Mouse (Mus musculus): Measurements from ENCODE around the gene Gm10959.

Gm10959 gene

DNA sequence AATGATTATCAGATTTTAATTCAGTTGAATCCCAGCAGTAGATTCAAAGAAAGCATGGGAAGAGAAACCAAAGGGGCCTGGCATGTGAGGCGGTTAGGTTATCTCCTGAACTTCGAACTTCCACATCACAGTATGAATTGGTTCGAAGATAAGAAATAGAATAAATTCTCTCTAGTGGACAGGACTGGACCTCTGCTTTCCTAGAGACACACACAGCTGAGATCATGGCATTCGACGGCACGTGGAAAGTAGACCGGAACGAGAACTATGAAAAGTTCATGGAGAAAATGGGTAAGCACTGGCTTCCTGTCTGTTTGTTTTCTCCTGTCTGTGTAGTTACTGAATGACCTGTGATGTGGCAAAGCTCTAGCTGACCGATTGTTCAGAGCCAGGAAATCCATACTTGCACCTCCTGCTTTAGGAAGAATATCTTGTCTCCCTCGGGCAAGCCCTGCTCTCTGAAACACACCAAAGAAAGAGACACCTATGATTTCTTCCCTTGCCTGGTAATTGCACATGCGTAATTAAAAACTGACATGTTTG is 23.9 kb downstream of the Gm10959 start:
- in situ Hi-C loops (cut with MboI, MseI) = no loop called here

DNA sequence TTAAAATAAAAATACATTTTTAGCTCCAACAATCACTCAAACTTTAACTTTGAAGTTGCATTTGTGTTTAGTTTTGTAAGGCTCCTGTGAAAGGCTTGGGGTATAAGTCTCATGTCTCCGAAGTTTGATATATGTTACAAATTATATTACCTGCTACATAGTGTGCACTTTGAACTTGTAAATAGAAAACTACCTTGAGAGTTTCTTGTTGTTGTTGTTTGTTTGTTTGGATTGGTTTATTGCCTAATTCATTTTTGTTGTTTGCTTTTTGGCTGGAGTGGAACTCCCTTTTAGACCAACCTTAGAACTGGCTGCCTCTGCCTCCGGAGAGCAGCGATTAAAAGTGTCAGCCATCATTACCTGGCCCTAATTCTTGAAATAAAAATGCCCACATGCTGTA is 24.4 kb downstream of the Gm10959 start, which contains the start of gene Fabp2:
Fabp2 (plus strand) TSS at position 301 of the 400 bp plus-strand sequence.
- in situ Hi-C loops (cut with MboI, MseI) = no loop called here

DNA sequence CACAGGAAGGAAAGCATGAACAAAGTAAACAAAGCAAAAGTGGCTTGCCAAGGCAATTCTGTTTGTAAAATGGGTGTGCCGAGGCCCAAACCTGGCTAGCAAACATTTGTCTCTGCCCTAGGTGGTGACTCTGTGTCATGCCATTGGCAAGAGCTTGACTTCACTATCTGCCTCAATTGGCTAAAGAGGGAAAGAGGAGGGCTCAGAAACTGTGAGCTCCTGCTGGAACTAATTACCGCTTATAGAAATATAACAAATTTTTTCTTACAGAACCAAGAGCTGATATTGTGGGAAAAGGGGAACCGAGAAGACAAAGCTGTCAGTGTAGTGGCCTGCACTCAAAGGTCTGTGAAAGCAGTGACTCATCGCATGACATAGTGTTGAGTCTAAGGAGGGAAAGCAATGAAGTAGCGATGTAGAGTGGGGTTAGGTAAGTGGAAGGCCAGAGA is 30.8 kb downstream of the Gm10959 start:
- in situ Hi-C loops (cut with MboI, MseI) = no loop called here

DNA sequence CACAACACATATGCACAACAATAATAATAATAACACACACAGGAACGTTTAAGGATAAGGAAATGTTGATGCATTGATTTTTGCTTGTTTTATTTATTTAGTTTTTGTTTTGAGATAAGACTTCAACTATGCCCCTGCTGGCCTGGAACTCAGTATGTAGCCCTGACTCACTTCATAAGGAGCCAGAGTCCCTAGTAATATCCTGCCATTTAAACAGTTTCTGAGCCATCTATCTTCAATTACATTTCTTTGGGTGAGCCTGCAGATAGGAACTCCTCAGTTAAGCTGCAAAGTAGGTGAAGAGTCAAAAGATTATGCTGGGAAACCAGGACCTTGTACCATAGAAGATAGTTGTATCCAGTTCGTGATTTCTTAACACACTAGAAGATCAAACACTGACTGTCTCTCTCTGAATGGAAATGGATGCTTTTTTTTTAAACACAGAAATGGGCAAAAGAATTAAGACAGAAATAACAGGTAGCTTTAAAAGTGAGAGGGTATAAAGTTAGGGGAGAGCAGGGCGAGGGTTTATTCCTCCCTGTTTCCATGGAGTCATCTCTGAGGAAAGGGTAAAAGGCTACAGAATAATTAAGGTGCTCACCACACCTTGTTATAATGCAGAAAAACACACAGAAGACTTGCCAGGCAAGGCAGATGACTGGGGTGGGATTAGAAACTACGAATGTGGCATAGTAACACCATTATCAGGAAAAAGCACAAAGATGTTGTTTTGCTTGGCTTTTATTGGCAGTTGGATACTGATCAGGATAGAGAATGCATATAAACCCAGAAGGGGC is 31.5 kb downstream of the Gm10959 start:
- in situ Hi-C loops (cut with MboI, MseI) = no loop called here

DNA sequence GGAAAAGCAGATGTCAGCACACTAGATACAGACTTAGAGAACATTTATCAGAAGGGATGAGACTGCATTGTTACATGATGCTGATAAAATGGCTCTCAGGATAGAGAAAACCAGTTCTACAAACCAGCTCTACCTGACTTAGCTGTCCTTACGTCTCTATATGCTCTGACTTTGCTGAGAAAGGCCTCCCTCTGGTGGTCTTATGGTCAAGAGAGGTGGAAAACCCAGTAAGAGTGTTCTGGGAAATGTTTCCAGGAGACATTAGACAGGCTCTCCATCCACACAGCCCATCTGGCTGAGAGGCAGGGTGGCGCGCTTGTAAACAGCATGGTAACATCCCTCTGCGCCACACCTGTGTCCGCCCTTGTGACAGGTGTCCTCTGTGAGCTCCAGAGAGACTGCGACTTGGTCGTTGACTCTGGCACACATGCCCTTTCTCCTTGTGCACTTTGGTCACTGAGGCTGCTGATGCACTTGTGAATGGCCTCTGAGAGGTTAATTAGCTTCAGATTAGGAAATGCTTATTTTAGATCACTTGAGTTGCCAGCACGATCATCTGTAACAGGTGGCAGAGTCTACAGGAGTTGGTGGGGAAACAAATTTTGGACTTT is 40.4 kb downstream of the Gm10959 start:
- in situ Hi-C loops (cut with MboI, MseI) = no loop called here

DNA sequence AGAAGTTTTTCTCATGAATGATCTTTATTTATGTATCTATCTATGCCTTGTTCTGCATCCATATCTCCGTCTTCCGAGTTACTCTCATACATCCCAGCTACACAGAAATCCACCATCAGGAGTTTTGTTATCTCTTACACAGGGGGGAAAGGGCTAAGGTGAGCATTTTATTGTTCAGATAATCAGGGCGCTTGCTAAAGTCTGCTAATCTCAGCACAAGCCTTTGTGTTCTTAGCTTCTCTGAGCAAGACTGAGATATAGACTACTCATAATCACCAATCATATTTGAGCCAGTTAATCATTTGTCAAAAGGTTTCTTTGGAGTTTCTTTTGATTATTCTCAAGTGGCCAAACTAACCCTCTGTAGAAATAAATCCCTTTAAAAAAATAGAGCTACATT is 41.6 kb downstream of the Gm10959 start:
- in situ Hi-C loops (cut with MboI, MseI) = no loop called here

DNA sequence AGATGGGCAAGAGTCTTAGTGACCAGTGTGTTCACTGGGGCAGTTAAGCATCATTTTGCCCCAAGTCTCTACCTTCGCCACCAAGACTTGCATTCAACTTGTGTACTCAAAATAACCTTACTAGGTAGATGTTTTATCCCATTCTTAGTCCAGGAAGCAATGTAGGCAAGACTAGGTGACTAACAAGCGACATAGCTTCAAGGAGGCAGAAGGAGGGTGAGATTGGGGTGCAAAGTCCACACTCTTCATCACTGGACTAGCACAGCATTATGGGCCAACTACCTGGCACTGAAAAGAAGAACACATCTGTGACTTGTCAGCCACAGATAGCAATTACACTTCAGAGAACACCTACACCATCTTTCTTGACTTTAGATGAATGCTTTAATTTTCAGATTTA is 42.3 kb downstream of the Gm10959 start:
- in situ Hi-C loops (cut with MboI, MseI) = no loop called here

DNA sequence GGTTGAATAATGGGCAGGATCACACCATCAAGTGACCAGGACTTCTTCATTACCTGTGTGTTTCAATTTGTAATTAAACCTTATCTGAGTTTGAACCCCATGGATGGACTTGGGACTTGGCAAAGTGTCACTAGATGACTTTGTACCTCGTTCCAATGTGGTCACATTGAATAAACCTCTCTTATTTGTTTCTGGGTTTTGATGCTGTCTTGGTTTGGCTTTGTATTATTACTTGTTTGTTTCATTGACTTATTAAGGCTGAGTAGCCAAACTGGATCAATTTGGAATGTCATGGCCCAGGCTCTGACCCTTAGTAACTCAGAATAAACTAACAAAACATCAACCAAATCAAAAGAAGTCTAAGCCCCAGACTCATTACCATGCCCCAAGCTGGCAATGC is 47.6 kb downstream of the Gm10959 start:
- in situ Hi-C loops (cut with MboI, MseI) = no loop called here

DNA sequence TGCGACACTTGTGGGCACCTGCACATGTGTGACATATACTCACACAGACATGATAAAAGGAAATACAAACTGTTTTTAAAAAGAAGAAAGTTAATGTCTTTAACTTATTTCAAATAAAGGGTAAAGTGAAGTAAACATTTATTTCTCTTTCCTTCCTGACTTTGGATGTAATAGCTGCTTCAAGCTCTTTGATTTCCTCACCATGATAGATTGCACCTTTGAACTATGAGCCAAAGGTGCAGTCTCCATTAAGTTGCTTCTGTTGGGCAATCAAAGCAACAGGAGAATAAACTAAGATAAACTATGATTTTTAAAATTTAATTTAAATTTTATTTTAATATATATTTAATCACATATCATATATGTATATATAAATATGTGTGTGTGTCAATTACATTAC is 50.9 kb downstream of the Gm10959 start:
- in situ Hi-C loops (cut with MboI, MseI) = no loop called here

DNA sequence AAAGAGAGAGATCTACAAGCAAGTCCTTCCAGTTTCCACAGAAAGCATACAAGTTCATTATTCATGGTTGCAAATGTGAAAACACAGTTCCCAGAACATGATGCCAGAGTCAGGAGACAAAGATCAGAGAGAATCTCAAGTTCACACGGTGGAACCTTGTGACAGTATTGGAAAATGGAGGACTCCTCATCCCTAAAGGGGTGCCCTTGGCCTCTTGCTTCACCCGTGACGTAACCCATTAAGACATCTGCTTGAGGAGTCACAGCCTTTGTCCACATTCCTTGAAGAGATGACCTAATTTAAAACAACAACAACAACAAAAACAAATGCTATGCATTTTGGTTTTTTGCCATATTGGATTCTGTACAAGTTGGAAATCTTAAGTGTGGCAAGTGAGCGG is 54.1 kb downstream of the Gm10959 start:
- in situ Hi-C loops (cut with MboI, MseI) = no loop called here
